Mouse (Mus musculus): ENCODE results near the gene Nmbr.

DNA sequence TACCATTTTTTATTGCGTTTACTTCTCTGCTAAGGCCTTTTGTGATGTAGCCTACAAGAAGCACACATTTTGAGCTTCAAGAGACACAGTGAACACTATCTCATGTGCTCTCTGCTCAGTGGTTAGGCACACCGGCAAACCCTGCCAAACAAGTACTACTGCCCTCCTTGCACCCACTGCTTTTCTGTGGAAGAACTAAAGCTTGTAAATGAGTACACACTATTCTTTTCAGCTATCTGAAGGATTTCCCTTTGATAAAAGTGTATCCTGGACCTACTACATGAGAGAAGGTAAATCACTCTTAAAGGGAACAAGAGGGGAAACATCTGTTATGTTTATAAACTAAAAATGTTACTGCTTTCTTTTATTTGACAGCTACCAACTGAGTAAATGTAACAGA lies 39.2 kb upstream of the Nmbr start:
- TF ChIP-seq CTCF (IDR thresholded peaks at IDR 0.05; ENCODE audit: extremely low read depth, insufficient read length, insufficient replicate concordance, low read depth, low read length) (no peak), POLR2A (IDR thresholded peaks at IDR 0.05; ENCODE audit: low read depth, low read length) (no peak)

Measured in small intestine, adult 2 months (tissue).